12 mouse cellular contexts compared by ENCODE assay signal in the genomic region with DNA sequence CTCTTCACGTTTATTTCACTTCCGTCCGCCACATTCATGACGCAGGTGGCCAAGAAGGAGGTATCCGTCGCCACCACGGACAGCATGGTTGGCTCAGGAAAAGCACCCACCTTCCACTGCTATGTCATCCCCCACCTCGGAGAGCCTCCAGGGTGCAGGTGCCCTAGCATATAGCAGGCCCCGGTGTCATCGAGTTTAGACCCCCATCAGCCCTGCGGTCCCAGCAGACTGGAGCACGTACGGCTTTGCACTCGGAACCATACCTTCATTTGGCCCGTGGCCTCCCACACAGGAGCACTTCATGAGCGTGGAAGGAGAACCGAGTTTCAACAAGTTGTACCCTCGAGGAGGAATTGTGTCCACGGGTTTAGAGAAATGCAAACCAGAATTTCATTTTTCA. TPM values are rescaled to one million over a fixed set of nuclear protein-coding genes. Genes with fewer than 3 reads are reported as not detected.
DNase-seq lines count a peak whose midpoint lies in the region; ATAC-seq lines count a peak whose summit lies in the region.
"Had no signal": no experiment of that assay in that cellular context is flagged by ENCODE, and none has a peak within 500 bp of the region (broad histone marks: within the 10 kb centered on the region; RNA-seq: fewer than 3 reads in every experiment).

No protein-coding gene starts in this region.

- ATAC-seq in embryonic facial prominence, embryonic 15.5 days (ENCODE audit: insufficient number of reproducible peaks, low FRiP score, low TSS enrichment, low read depth), result no peak
- ATAC-seq in hindbrain, embryonic 13.5 days (ENCODE audit: low FRiP score), result peak; percentile 55; the same call in 1 of the 2 replicates
- ATAC-seq in midbrain, embryonic 12.5 days (ENCODE audit: low FRiP score, low read depth), result peak; percentile 62; the same call in 1 of the 2 replicates
- ATAC-seq: Patski had no signal

- WGBS in embryonic facial prominence, embryonic 10.5 days, result 63% methylated on average over 19 of the region's 19 CpGs
- 46% methylated on average over 19 of the region's 19 CpGs for WGBS in embryonic facial prominence, embryonic 15.5 days
- 35% methylated on average over 19 of the region's 19 CpGs for WGBS in hindbrain, embryonic 13.5 days
- 64% methylated on average over 19 of the region's 19 CpGs for WGBS in midbrain, embryonic 12.5 days

- no peak for DNase-seq in embryonic facial prominence, embryonic 10.5 days (ENCODE audit: low spot score)
- no peak for DNase-seq in cerebellum, postnatal 25 days
- no peak for DNase-seq in frontal cortex, postnatal 36 days (ENCODE audit: low spot score in 2 of 2)
- no peak for DNase-seq in thymus, postnatal 14 days
- DNase-seq in ovary, adult 18-20 months (ENCODE audit: low spot score), result no peak
- DNase-seq: adrenal gland, adult 2 months; lung, embryonic 14.5 days had no signal

- peak overlapping the region; percentile 19 for H3K4me2 ChIP-seq in embryonic facial prominence, embryonic 15.5 days (replicated peaks)
- H3K4me2 ChIP-seq in hindbrain, embryonic 13.5 days, result peak overlapping the region; percentile 45
- peak overlapping the region; percentile 37 for H3K4me2 ChIP-seq in midbrain, embryonic 12.5 days (replicated peaks)
- H3K4me2 ChIP-seq: lung, embryonic 14.5 days had no signal

- H3K36me3 ChIP-seq in embryonic facial prominence, embryonic 10.5 days (replicated peaks), result no peaks in the 10 kb centered on the region
- no peaks in the 10 kb centered on the region for H3K36me3 ChIP-seq in embryonic facial prominence, embryonic 15.5 days
- H3K36me3 ChIP-seq in hindbrain, embryonic 13.5 days, result no peaks in the 10 kb centered on the region
- no peaks in the 10 kb centered on the region for H3K36me3 ChIP-seq in midbrain, embryonic 12.5 days

- peaks cover 46% of the 10 kb centered on the region for H3K4me1 ChIP-seq in embryonic facial prominence, embryonic 10.5 days
- peaks cover 12% of the 10 kb centered on the region for H3K4me1 ChIP-seq in embryonic facial prominence, embryonic 15.5 days
- peaks cover 46% of the 10 kb centered on the region for H3K4me1 ChIP-seq in hindbrain, embryonic 13.5 days (replicated peaks)
- peaks cover 47% of the 10 kb centered on the region for H3K4me1 ChIP-seq in midbrain, embryonic 12.5 days

- H3K4me3 ChIP-seq in embryonic facial prominence, embryonic 10.5 days, result no peak overlapping the region
- no peak overlapping the region for H3K4me3 ChIP-seq in embryonic facial prominence, embryonic 15.5 days (replicated peaks)
- H3K4me3 ChIP-seq in hindbrain, embryonic 13.5 days, result 0 out of 2 replicates have a peak overlapping the region, but pooled peaks have one; percentile 13
- H3K4me3 ChIP-seq in midbrain, embryonic 12.5 days, result no peak overlapping the region

- 0 out of 2 replicates have a peak overlapping the region, but pooled peaks have one; percentile 19 for H3K27ac ChIP-seq in embryonic facial prominence, embryonic 10.5 days (replicated peaks)
- no peak overlapping the region for H3K27ac ChIP-seq in embryonic facial prominence, embryonic 15.5 days (replicated peaks)
- no peak overlapping the region for H3K27ac ChIP-seq in hindbrain, embryonic 13.5 days
- H3K27ac ChIP-seq in midbrain, embryonic 12.5 days (replicated peaks), result 0 out of 2 replicates have a peak overlapping the region, but pooled peaks have one; percentile 36
- H3K27ac ChIP-seq: stomach, postnatal 0 days had no signal

- H3K9me3 ChIP-seq in embryonic facial prominence, embryonic 10.5 days, result no peaks in the 10 kb centered on the region
- no peaks in the 10 kb centered on the region; the same call in 1 of the 2 replicates for H3K9me3 ChIP-seq in embryonic facial prominence, embryonic 15.5 days (replicated peaks)
- no peaks in the 10 kb centered on the region for H3K9me3 ChIP-seq in hindbrain, embryonic 13.5 days
- no peaks in the 10 kb centered on the region for H3K9me3 ChIP-seq in midbrain, embryonic 12.5 days

- H3K27me3 ChIP-seq in embryonic facial prominence, embryonic 10.5 days (replicated peaks; ENCODE audit: low read depth, poor library complexity, severe bottlenecking), result peaks cover 39% of the 10 kb centered on the region
- no peaks in the 10 kb centered on the region for H3K27me3 ChIP-seq in embryonic facial prominence, embryonic 15.5 days
- H3K27me3 ChIP-seq in hindbrain, embryonic 13.5 days, result 0 out of 2 replicates have a peak, but pooled peaks cover 12% of the 10 kb centered on the region
- H3K27me3 ChIP-seq in midbrain, embryonic 12.5 days, result peaks cover 40% of the 10 kb centered on the region
- H3K27me3 ChIP-seq: Patski had no signal

- H3K9ac ChIP-seq in embryonic facial prominence, embryonic 15.5 days, result no peak overlapping the region
- peak overlapping the region; percentile 43; the same call in 1 of the 2 replicates for H3K9ac ChIP-seq in hindbrain, embryonic 13.5 days
- no peak overlapping the region for H3K9ac ChIP-seq in midbrain, embryonic 12.5 days (replicated peaks)
- H3K9ac ChIP-seq: lung, embryonic 14.5 days had no signal

RNA-seq across cellular contexts. Expression of a gene that starts 50.8 kb away (rescaled TPM):
- polyA plus RNA-seq in embryonic facial prominence, embryonic 10.5 days (2016; fragmentation: Nextera tagmentation; extraction: Ambion mirVana), result 77.9 and 78.3 TPM in 2 replicates
- 236 and 242 TPM in 2 replicates for polyA plus RNA-seq in embryonic facial prominence, embryonic 15.5 days (2015; fragmentation: Nextera tagmentation; extraction: Ambion mirVana)
- 17.0 and 19.1 TPM in 2 replicates for polyA plus RNA-seq in hindbrain, embryonic 13.5 days (2015; fragmentation: Nextera tagmentation; extraction: Ambion mirVana)
- 121 and 123 TPM in 2 replicates for polyA plus RNA-seq in midbrain, embryonic 12.5 days (2016; fragmentation: Nextera tagmentation; extraction: Ambion mirVana)

Comparison
In these comparisons a context has a peak if more than half of its experiments do, and no peak if none do; other contexts are left out.
1. H3K27ac ChIP-seq: peak in embryonic facial prominence, embryonic 10.5 days (single experiment) and midbrain, embryonic 12.5 days (single experiment); none in embryonic facial prominence, embryonic 15.5 days (single experiment) and hindbrain, embryonic 13.5 days (single experiment).
2. Peak in every context shown above with its lines, with median percentiles within 50 percentile points of each other: H3K4me2 ChIP-seq.